Mouse (Mus musculus) heart, postnatal 0 days (tissue): ENCODE results near the gene Gm26938.

Experiments used
- CTCF ChIP-seq: IDR thresholded peaks from 2 replicates; pipeline ENCODE4 v1.5.1; 2016; ENCODE audit warnings: antibody characterized with exemption, control low read depth, low read depth
- EP300 ChIP-seq: IDR thresholded peaks from 2 replicates; pipeline ENCODE4 v1.6.1; 2016; ENCODE audit warnings: antibody characterized with exemption, low read depth

DNA sequence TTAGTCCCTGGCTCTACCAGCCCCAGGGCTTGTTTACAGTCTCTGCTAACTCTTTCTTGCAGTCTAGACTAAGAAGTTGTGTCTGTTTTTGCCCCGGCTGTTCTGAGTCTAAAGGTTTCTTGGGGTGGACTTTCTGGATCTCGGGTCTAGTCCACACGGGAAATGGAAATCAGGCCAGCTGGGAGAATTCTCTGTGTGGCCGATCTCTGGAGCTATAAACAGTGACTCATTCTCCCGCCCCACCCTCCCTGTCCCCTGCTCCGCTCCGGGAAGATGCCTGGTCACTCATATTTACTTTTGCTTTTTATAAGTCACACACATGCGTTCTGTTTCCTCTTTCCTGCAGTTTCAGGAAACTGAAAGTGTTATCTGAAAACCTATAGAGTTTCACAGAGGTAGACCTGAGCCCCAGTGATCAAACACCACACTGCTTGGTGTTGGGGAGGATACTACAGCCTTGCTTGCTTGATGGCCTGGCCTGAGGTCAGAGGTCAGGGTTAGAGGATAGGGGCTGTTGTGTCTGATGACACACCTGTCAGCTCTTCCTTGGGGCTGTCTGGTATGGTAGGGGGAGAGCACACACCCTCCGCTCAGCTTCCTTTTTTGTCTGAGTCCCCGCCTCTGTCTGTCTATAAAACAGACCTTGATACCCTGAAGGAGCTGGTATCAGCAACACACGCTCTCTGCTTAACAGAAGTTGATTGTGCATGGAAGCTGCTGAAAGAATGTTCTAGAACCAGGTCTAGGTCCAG, 32.7 kb downstream of the Gm26938 start:
- TF ChIP-seq CTCF: no peak
- TF ChIP-seq EP300: no peak
